24 mouse cellular contexts compared by ENCODE assay signal in the genomic region with DNA sequence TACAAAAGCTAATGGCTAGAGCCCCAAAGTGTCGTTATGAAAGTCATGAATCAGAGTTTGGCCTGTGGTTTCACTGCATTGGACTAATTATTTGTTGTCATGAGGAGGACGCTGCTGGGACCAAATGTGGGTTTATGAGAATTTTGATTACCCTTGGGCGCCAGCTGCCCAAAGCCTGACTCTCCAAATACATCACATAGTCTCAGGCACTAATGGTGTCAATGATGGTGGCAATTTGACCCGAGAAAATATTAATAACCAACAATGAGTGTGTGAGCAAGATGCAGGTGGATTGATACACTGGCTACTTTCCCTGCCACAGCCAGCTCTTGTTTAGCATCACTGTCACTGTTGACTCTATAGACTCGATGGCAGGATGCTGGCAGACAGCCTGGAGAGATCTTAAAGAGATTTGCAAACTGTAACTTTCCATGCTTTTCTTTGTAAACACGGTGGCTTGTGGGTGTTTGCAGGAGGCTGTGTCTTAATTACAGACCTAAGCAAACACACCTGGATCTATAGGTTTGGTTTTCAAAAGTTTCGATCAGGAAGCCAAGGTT.
"Had no signal": no experiment of that assay in that cellular context is flagged by ENCODE, and none has a peak within 500 bp of the region (broad histone marks: within the 10 kb centered on the region; RNA-seq: fewer than 3 reads in every experiment).

No protein-coding gene starts in this region.

- H3K27ac ChIP-seq: heart, embryonic 13.5 days; heart, embryonic 15.5 days; hindbrain, embryonic 13.5 days; hindbrain, embryonic 15.5 days; hindbrain, postnatal 0 days; left cerebral cortex, adult 2 months; limb, embryonic 10.5 days; limb, embryonic 12.5 days; liver, embryonic 13.5 days had no signal

- H3K36me3 ChIP-seq: heart, embryonic 13.5 days; heart, embryonic 15.5 days; hindbrain, embryonic 13.5 days; hindbrain, embryonic 15.5 days; limb, embryonic 10.5 days; limb, embryonic 12.5 days; liver, embryonic 13.5 days had no signal

- ATAC-seq: hindbrain, postnatal 0 days; intestine, postnatal 0 days had no signal

- H3K27me3 ChIP-seq: heart, embryonic 13.5 days; heart, embryonic 15.5 days; hindbrain, embryonic 13.5 days; hindbrain, embryonic 15.5 days had no signal

- H3K9me3 ChIP-seq: heart, embryonic 13.5 days; heart, embryonic 15.5 days; hindbrain, embryonic 13.5 days; hindbrain, embryonic 15.5 days; limb, embryonic 10.5 days; limb, embryonic 12.5 days; liver, embryonic 13.5 days had no signal

- H3K4me2 ChIP-seq: heart, embryonic 11.5 days; heart, embryonic 13.5 days; heart, embryonic 15.5 days; hindbrain, embryonic 13.5 days; hindbrain, embryonic 15.5 days; limb, embryonic 12.5 days; liver, embryonic 11.5 days; liver, embryonic 13.5 days had no signal

- DNase-seq: gastrocnemius, postnatal 14 days; gastrocnemius, postnatal 36 days; heart, adult 18-20 months; heart, postnatal 14 days; heart, postnatal 36 days; kidney, adult 18-20 months; kidney, adult 8-10 months; kidney, postnatal 10 days; kidney, postnatal 25 days; kidney, postnatal 4 days; liver; liver, embryonic 13.5 days had no signal

- H3K9ac ChIP-seq: heart, embryonic 13.5 days; heart, embryonic 15.5 days; hindbrain, embryonic 13.5 days; hindbrain, embryonic 15.5 days; limb, embryonic 12.5 days; liver, embryonic 13.5 days had no signal

- H3K4me1 ChIP-seq: heart, embryonic 13.5 days; heart, embryonic 15.5 days; hindbrain, embryonic 15.5 days; limb, embryonic 10.5 days; limb, embryonic 12.5 days; liver, embryonic 13.5 days had no signal

- H3K4me3 ChIP-seq: heart, embryonic 13.5 days; heart, embryonic 15.5 days; hindbrain, embryonic 13.5 days; hindbrain, embryonic 15.5 days; layer of hippocampus, adult 2 months; left cerebral cortex, adult 2 months; limb, embryonic 10.5 days; limb, embryonic 12.5 days; liver, embryonic 13.5 days had no signal
